8 mouse cellular contexts compared by ENCODE assay signal in the genomic region with DNA sequence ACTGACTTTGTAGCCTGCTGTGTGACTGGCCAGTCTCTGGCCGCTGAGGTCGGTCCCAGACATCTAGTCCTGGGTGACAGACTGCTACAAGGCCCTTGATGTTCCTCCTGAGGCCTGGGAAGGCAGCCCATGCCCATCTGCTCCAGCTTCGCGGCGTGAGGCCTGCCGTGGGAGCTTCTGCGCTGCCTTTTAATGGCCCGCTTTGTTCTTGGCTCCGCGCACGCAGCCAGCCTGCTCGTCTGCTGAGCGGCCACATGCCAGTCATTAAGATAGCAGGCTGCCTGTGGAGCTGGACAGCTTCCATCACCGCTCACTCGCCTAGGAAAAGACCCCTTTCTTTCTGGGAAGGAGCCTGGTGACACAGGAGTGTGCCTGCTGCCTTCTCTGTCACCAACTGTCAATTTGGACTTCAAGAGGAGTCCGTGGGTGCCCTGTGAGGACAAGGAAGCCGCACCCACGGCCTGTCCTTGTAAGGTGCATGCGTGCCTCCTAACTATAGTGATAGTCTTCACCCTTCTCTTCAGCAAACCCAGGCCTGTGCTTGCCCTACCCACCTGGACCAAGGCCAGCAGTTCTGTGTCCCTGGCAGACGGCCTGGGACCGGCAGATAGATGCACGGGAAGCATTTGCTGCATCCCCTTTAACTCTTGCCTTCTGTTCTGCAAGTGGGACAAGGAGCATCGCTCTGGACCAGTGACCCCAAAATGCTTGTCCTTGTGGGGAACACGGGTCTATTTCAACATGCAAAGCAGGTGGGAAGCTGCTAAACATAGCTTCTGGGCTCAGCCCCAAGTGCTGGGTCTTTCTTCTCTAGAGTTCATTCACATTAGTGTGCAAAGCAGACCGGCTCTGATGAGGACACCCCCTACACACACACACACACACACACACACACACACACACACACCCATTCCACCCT.
DNase-seq lines count a peak whose midpoint lies in the region; ATAC-seq and TF ChIP-seq lines count a peak whose summit lies in the region.

No protein-coding gene starts in this region.

- peaks cover 5 to 11% of the 10 kb centered on the region in 2 experiments; a peak in 2 of 4 replicates for H3K4me1 ChIP-seq in ES-E14 (ENCODE audit: control insufficient read depth in 2 of 2, insufficient read depth in 2 of 2, low read length in 2 of 2, poor library complexity in 1 of 2)
- H3K4me1 ChIP-seq in hindbrain, embryonic 11.5 days (replicated peaks; ENCODE audit: control insufficient read depth, insufficient read depth, low read length) = peaks cover 7% of the 10 kb centered on the region

- DNase-seq in ES-E14 (ENCODE audit: low read depth, low spot score) = no peak
- DNase-seq in cerebellum, adult 9-11 months = peak; percentile 95
- DNase-seq in frontal cortex, postnatal 14 days (ENCODE audit: low spot score in 2 of 2) = peak; percentile 58 to 67
- DNase-seq in hindbrain, embryonic 11.5 days (ENCODE audit: low spot score) = peak; percentile 76
- DNase-seq in layer of hippocampus, postnatal 14 days (ENCODE audit: low spot score in 2 of 2) = peak; percentile 91 to 95
- peak; percentile 57 for DNase-seq in lung, postnatal 25 days (ENCODE audit: low spot score)
- DNase-seq in right cerebral cortex, adult 2 months (ENCODE audit: low spot score in 2 of 2) = peak; percentile 39 to 65
- DNase-seq in B cell, adult 2 months = no peak

- peak; percentile 79 for ATAC-seq in hindbrain, embryonic 11.5 days (ENCODE audit: low FRiP score)

- no peak overlapping the region for H3K27ac ChIP-seq in ES-E14 (ENCODE audit: insufficient read depth, low read depth, low read length, poor library complexity, severe bottlenecking)
- H3K27ac ChIP-seq in hindbrain, embryonic 11.5 days (ENCODE audit: low read depth, low read length) = peak overlapping the region; percentile 67

- in situ Hi-C loops in ES-E14 (cut with MboI; ENCODE audit: low sequenced_read_pairs in 2 of 2, unreplicated experiment in 2 of 2) = no loop called here

- H3K36me3 ChIP-seq in ES-E14 (ENCODE audit: control insufficient read depth, insufficient read depth, low read length, poor library complexity, severe bottlenecking) = no peaks in the 10 kb centered on the region
- H3K36me3 ChIP-seq in hindbrain, embryonic 11.5 days (ENCODE audit: control insufficient read depth, insufficient read depth, low read length) = no peaks in the 10 kb centered on the region

- 35% methylated on average over 25 of the region's 25 CpGs for WGBS in hindbrain, embryonic 11.5 days

- H3K9me3 ChIP-seq in ES-E14 (ENCODE audit: control insufficient read depth, insufficient read depth, low read depth, low read length) = no peaks in the 10 kb centered on the region
- H3K9me3 ChIP-seq in hindbrain, embryonic 11.5 days (ENCODE audit: control insufficient read depth, low read length) = no peaks in the 10 kb centered on the region

- no peak overlapping the region for H3K4me3 ChIP-seq in ES-E14 (ENCODE audit: insufficient read depth in 1 of 2, low read depth in 1 of 2, low read length in 2 of 2, poor library complexity in 1 of 2, severe bottlenecking in 1 of 2)
- no peak overlapping the region for H3K4me3 ChIP-seq in hindbrain, embryonic 11.5 days (ENCODE audit: low read depth, low read length)

- H3K4me2 ChIP-seq in hindbrain, embryonic 11.5 days (replicated peaks; ENCODE audit: low read depth, low read length) = no peak overlapping the region

- H3K27me3 ChIP-seq in hindbrain, embryonic 11.5 days (ENCODE audit: control insufficient read depth, insufficient read depth, low read length) = no peaks in the 10 kb centered on the region

- no peak overlapping the region for H3K9ac ChIP-seq in ES-E14 (ENCODE audit: insufficient read depth, low read depth, low read length, poor library complexity, severe bottlenecking)
- peak overlapping the region; percentile 40; the same call in 1 of the 2 replicates for H3K9ac ChIP-seq in hindbrain, embryonic 11.5 days (ENCODE audit: low read depth, low read length)

TF ChIP-seq in ES-E14, 5 proteins besides CTCF, POLR2A, EP300 and RAD21:
- TF ChIP-seq MAFK (IDR thresholded peaks at IDR 0.05; ENCODE audit: insufficient read depth, low read depth, low read length) = 0 out of 2 replicates have a peak, but pooled peaks have one; percentile 9
- TF ChIP-seq ZNF384 (IDR thresholded peaks at IDR 0.05; ENCODE audit: low read depth, low read length) = no peak
TF ChIP-seq in ES-E14: peak in this region for 1.

Comparison
In these comparisons a context has a peak if more than half of its experiments do, and no peak if none do; other contexts are left out.
1. DNase-seq: peak in cerebellum, adult 9-11 months (single experiment), frontal cortex, postnatal 14 days (2 of 2), hindbrain, embryonic 11.5 days (single experiment), layer of hippocampus, postnatal 14 days (2 of 2), lung, postnatal 25 days (single experiment) and right cerebral cortex, adult 2 months (2 of 2); none in ES-E14 (single experiment) and B cell, adult 2 months (0 of 2).